Mouse (Mus musculus) A20 (cell line): ENCODE data around the gene Cog4.

ENCODE experiments used
- DNase-seq: peaks from one replicate; pipeline ENCODE4 v3.0.0-alpha.2; 2011; ENCODE audit warnings: low read depth, low spot score

Gene Cog4

DNA sequence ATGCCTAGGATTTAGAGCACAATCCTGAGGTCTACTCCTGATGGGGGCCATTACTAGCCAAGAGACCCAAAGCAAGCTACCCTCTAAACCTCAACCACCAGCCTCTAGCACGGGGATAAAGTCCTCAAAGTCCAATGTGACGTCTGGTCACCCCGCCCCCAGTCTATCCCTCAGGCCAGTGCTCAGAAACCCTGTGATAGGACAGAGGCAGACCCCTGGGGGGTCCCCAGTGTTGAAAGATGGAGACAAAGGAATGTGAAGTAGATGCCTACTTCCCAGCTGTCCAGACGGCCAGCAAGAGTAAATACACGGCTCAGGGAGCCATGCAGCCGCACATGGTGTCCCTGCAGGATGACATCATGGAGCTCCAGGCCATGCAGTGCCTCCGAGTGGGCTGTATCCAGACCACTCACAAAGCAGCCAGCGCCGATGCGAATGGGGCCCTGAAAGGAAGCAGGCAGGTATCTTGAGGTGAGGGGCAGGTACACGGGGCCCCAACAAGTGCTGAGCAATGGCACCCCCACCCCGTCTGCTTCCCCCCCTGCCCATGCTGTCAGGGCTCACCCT, 43.6 kb downstream of the Cog4 start:
- no peak for DNase-seq

DNA sequence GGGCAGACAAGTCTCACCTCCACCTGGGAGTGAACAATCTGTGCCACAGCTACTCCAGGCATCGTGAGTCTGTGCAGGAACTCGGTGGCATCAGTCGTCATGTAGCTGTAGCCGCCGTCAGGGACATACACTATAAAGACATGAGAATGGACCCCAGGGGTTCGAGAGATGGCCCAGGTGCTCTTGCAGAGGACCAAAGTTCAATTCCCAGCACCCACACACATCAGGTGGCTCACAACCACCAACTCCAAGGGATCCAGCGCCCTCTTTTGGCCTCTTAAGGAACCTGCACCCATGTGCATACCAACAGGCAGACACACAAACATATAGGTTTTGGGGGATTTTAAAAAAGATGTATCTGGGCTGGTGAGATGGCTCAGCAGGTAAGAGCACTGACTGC, 45.6 kb downstream of the Cog4 start:
- DNase-seq = no peak

DNA sequence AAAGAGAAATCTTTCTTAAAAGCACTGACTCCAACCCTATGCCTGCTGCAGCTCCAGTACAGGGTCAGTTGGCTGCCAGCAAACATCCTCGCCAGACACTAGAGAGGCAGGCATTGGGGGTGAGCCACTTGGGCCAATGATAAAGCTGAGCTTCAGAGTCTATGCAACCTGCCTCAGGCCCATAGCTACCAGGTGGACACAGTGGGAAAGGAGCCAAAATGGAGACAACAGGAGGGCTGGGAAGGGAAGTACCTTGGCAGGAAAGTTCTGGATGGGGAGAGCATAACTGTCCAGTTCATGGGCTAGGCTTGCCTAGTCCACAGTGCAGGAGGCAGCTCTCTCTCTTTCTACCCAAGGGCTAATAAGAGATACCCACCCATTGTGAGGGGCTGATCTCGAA, 46.5 kb downstream of the Cog4 start:
- DNase-seq = no peak

DNA sequence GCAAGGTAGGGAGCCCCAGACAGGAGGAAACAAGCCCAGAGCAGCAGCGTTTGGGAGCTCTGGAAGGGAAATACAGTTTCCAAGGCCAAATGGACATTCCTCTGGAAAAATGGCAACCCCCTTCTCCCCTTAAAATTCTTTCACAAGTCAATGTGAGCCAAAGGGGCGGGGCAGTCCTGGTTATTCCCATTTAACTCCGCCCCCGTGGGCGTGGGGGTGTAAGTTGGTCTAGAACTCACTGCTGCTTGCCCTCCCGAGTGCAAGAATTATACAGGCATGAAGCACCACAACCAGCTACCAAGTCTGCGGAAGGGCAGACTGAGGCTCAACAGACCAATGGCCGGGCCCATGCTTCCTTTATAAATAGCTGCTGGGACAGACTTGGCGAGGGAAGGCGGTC, 48.5 kb downstream of the Cog4 start:
- DNase-seq = no peak

DNA sequence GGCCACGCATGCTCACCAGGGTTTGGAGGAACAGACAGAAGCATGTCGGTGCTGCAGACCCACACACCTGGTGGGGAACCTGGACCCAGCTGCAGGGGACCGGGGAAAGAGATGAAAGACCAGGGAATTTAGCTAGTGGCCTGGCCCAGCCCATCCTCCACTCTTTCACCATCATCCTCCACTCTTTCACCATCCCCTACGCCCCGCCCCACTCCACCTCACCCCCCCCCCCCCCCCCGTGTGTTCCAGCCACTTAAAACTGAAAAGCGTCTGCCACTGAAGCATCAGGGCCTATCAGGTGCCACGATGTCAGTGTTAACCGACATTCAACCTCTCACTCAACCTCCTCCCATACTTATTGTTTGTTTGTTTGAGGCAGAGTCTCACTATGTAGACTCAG, 48.9 kb downstream of the Cog4 start:
- DNase-seq = no peak

DNA sequence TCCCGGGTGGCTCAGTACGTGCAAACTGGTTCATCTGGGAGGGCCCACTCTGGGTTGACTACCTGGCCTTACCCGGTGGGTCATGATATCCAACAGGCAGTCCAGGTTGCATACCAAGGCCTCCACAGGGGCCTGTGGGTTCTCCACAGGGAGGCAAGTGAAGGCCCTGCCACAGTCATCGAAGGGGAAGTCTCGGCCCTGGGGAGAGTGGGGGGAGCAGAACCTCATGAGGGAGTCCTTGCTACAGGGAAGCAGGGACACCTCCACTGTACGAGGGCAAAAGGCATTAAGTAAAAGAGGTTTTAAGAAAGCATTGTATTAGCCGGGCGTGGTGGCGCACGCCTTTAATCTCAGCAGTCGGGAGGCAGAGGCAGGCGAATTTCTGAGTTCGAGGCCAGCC, 49.4 kb downstream of the Cog4 start:
- DNase-seq = no peak

DNA sequence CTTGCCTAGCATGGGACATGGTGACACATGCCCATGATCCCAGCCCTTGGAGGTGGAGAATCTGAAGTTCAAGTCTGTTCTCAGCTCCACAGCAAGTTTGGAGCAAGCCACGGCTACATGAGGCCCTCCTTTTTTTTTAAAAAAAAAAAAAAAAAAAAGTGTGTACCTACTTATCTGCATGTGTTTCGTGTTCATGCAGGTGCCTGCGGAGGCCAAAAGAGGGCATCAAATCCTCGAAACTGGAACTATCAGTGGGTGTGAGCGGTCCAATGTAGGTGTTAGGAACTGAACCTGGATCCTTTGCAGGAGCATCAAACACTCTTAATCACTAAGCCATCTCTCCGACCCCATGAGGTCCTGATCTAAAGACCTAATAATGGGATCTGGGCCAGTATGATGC, 51.1 kb downstream of the Cog4 start:
- no peak for DNase-seq

DNA sequence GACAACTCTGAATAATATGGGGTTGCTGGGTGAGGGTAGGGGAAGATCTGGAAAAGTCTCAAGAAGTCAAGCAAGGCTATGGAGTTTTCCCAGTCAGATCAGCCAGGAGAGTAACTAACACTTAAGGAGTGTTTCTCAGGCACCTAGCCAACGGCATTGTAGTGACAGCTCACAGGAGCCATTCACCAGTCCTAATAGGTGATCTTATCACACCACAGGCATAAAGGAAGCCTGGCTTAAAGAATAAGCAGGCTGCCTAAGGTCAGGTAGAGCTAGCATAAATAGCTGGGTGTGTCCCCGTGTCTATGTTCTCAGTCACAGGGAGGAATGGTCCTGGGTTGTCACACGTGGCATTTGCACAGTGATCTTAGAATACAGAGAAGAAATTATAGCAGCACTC, 54.7 kb downstream of the Cog4 start:
- DNase-seq = no peak

DNA sequence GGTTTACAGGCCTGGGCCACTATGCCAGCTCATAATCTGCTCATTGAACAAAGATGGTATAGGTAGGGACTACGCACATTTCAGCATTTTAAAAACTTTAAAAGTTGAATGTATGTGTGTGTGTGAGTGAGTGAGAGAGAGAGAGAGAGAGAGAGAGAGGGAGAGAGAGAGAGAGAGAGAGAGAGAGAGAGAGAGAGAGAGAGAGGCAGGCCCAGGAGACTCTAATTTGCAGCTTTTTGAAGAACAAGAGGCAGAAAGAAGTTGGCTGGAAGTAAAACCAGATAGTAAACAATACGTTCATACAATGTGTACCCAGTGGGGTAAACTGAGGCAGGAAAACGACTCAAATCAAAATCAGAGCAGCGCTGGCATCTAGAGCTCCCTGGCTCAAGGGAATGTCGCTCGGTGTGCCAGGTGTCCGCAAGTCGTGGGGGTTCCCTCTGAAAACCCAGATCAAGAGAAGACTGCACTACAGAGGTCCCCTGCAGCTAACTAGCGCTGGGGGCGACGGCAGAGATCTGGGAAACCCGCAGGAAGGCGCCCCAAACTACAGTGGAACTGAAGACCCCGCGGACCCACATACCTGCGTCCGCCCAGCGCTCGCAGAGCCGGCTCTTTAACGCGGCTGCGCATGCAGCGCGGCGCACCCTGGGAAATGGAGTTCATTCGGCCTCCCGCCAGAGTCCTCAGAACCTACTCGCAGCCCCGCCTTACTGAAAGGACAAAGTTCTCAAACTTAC, 55.6 kb downstream of the Cog4 start, which contains the start of gene Fuk:
Gene Fuk (minus strand): TSS at position 650 of the 740 bp plus-strand sequence.
- peak; percentile 89 for DNase-seq

DNA sequence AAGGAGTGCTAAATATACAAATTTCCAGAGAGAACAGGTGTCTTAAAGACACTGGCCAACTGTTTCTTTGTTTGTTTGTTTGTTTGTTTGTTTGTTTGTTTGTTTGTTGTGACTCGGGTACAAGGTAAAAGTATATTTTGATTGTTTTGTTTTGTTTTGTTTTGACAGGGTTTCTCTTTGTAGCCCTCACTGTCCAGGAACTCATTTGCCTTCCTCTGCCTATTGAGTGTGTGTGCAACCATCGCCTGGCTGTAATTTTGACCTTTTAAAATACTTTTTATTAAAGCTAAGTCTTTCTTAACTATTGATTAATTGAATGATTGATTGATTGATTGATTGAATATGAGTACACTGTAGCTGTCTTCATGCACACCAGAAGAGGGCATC, 56.2 kb downstream of the Cog4 start:
- no peak for DNase-seq

DNA sequence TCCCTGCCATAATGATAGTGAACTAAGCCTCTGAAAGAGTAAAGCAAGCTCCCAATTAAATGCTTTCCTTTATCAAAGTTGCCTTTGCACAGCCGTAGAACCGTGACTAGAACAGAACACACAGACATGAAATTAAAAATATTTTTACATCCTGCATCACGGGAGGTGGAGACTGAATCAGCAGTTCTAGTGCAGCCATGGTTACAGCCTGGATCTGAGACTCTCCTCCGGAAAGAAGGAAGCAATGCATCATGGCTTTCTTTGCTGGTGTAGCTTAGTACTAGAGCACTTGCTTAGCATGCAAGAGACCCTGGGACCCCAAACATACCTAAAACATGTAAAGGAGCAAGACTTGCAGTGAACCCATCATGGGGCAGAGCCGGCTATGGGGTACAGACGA, 59.0 kb downstream of the Cog4 start:
- no peak for DNase-seq

DNA sequence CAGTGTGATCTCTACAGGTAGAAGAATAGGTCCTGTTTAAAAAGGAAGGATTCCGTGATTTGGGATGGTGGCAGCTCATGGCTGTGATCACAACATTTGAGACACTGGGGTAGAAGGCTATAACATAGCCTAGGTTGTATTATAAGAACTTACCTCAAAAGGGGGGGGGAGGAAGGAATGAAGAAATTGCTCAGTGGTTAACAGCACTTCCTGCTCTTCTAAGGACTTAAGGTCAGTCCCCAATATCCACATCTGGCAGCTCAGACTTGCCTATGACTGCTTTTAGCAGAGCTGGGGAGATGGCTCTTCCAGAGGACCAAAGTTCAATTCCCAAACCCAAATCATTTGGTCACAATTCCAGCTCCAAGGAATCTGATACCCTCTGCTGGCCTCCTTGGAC, 60.3 kb downstream of the Cog4 start:
- DNase-seq = no peak

DNA sequence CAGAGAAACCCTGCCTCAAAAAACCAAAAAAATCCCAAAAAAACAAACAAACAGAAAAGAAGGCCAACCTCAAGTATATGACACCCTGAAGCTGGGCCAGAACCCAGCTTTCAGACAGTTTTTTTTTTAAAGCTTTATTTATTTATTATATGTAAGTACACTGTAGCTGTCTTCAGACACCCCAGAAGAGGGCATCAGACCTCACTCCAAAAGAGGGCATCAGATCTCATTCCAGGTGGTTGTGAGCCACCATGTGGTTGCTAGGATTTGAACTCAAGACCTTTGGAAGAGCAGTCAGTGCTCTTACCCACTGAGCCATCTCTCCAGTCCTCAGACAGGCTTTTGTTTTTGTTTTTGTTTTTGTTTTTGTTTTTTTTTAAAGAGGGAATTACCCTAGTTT, 63.5 kb downstream of the Cog4 start:
- DNase-seq = peak; percentile 33

DNA sequence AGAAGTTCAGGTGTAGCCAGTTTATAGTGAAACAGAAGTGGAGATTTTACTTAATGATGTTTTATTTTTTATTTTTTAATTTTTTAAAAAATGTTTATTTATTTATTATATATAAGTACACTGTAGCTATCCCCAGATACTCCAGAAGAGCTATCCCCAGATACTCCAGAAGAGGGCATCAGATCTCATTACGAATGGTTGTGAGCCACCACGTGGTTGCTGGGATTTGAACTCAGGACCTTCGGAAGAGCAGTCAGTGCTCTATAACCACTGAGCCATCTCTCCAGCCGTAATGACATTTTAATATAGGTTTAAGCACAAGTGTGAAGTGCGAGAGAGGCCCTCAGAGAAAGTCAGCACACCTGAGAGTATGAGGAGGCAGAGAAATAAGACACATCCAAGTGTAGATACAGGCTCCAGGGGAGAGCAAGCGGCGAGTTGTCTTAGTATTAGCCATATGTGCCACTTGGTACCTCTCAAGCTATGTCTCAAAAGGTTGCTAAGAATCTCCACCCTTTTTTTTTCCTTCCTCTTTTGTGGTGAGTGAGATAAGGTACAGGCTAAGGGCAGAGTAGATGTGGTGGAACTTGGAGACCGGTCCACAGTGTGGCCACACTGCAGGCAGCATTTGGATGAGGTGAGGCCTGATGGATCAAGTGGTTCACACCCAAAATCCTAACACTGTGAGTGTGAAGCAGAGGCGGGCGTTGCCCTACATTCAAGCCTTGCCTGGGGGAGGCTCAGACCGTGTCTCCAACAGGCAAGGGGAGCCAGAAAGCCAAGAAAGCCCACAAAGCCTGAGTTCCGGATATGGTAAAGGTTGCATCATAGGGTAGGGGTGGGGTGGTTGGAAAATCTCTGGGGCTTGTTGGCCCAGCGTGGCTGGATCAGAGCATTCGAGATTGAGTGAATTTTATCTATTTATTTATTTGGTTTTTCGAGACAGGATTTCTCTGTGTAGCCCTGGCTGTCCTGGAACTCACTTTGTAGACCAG, 65.5 kb downstream of the Cog4 start:
- DNase-seq = peak; percentile 33

DNA sequence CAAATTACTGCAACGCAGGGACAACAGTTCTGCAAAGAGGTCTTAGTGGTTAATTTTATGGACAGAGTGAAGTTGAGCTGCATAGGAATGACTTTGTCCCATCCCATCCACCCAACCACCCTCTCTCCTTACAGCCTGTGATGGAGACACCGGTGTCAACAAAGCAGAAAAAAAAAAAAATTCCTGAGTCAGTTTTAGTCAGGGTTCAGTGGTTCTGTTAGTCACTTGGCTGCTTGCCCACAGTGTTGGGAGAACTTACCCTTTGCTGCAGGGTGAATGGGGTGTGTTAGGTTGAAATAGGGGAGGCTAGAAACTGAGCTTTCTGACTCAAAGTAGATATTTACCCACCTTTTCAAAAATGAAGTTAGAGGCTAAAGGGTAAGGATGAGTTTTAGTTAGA, 71.0 kb downstream of the Cog4 start:
- DNase-seq = peak; percentile 60

DNA sequence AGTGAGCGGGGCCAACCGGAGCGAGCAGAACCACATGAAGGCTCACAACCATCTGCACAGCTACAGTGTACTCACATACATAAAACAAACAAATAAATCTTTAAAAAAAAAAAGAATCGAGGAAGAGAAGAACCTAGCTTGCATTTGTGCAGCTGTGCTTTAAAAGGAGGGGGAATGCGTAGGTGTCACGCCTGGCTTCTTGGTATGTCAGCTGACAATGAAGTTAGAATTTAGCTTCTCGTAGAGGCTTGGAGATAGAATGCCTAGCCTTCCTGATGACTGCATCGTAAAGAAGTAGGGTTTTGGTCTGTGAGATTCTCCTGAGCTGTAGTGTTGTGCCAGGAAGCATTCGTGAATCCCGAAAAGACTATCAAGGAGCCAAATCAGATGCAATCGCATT, 71.6 kb downstream of the Cog4 start:
- DNase-seq = peak; percentile 68

DNA sequence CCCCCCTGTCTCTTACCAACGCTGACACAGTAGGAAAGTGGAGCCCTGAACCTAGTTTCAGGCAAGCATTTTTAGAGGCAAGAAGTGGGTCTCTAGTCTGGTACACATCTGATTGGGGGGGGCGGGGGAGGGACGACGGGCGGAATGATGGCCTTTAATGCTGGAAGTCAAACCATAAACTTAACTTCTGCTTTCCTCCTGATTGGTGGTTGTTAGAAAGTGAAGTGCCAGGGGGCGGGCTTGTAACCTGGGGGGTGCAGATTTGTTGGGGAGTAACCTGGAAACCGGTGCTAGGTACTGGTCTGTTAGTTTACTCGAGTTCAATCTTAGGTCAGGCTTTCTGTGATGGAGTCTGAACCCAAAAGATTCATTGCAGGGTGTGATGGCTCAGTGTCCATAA, 72.1 kb downstream of the Cog4 start:
- peak; percentile 72 for DNase-seq

DNA sequence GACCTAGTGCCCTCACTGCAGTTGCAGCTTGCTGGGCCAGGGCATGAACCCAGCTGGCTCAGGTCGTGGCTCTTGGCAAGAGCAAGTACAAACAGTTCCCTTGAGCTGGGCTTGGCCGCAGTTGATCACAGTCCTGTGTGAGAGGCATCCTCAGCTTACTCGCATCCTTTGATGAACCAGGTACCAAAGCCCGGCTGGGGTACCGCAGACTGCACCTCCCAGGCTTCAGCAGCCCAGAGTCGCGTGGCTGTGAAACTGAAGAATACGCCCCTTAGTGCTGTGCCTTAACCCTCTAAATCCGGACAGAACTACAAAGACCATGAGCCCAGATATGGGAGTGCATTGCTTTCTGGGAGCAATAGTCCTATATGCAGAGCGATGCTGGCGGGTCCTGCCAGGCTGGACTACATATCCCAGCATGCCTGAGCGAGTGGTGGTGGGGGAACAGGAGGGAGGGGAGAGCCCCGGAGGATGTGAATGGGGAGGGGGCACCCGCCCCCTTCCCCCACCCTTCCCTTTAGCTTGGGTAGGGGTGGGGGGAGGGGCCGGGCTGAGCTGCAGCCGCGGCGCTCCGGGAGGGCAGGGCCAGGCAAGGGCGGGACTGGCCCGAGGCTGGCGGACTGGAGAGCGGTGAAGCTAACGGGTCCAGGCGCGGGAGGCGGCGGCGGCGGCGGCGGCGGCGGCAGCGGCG, 73.1 kb downstream of the Cog4 start, which contains the start of gene St3gal2:
Gene St3gal2 (plus strand): TSS at position 582 of the 691 bp plus-strand sequence.
- DNase-seq = peak; percentile 95

DNA sequence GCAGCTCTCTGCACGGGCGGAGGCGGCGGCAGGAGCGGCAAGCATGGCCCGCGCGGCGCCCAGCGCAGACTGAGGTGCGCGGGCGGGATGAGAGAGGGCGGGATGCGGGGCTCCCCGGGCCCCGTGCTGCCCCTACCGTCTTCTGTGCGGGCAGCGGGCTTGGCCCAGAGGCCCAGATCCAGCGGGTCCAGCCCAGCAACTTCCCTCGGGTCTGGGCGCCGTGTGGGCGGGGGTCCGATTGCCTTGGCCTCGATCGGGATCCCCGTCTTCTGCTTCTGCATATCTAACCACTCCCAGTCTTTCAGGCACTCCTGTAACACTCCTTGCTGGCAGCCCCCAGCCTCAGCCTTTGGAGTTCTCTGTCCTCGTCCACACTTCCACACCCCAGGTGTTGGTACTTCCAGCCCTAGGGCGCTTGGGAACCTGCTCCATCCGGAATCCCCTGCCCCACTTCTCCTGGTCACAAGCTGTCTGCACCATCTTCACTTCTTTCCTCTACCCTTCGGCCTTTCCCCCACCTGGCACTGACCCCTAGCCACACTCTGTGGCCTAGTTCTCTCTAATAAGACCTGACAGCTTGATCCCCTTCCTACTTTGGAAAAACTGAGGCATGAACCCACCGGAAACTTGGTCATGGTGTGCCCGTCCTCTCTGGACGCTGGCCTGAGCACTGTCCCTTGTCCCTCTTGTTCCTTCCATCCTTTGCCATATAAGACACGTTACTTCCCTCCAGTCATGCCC, 73.8 kb downstream of the Cog4 start:
- DNase-seq = no peak

DNA sequence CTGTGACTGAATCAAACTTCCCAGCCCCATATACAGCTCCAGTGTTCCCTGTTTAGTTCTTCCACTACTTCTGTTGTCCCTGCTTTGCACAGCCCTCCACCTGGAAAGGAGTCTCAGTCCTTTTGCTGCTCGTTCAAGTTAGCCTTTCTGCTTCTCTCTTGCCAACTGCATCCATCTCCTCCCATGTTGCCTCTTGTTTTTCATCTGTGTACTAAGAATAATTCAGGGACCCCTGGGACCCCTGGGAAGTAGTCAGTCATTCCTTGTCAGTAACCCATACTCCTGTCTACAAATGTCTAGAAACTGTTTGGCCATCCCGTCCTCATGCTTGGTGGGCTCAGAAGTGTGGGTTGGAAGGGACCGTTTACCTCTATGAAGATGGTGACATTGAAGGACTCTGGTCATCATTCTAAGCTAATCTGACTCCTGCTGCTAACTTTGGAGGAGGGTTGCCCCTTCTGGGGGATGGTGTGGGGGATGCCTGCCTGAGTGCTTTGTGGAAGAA, 74.4 kb downstream of the Cog4 start:
- no peak for DNase-seq
